ENCODE assay signal across 38 mouse cellular contexts in the genomic region with DNA sequence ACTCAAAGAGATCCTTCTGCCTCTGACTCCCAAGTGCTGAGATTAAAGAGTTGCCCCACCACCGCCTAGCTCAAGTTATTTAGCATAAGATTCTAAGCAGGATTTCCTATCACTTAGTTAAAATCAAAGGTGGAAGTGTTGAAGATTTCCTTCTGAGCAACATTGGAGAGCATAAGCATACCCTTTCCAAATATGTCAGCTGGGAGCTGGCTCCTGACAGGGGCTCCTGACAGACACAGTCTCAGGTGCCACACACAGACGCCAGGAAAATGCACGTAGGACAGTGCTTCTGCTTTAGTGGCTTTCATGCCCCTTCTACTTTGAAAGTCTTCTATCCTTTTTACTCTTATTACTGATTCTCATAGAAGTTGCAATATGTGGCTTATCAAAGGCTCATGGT. TPM values are rescaled to one million over a fixed set of nuclear protein-coding genes. Genes with fewer than 3 reads are reported as not detected.
"Had no signal": no experiment of that assay in that cellular context is flagged by ENCODE, and none has a peak within 500 bp of the region (broad histone marks: within the 10 kb centered on the region; RNA-seq: fewer than 3 reads in every experiment).

No protein-coding gene starts in this region.

- H3K27ac ChIP-seq: limb, embryonic 10.5 days; limb, embryonic 12.5 days; limb, embryonic 13.5 days; limb, embryonic 15.5 days; liver, embryonic 12.5 days; liver, embryonic 13.5 days; liver, embryonic 14.5 days; liver, embryonic 15.5 days; lung, embryonic 15.5 days; macrophage; midbrain, embryonic 10.5 days; midbrain, embryonic 12.5 days; midbrain, embryonic 13.5 days; midbrain, embryonic 15.5 days; neural tube, embryonic 12.5 days had no signal

- DNase-seq: left cerebral cortex, postnatal 4 days; liver; liver, embryonic 13.5 days; liver, postnatal 0 days; lung, adult 18-20 months; lung, adult 2 months; lung, embryonic 14.5 days; lung, postnatal 10 days; lung, postnatal 14 days; lung, postnatal 36 days; lung, postnatal 4 days; midbrain, embryonic 14.5 days had no signal

- H3K4me3 ChIP-seq: limb, embryonic 10.5 days; limb, embryonic 12.5 days; limb, embryonic 13.5 days; limb, embryonic 15.5 days; liver, embryonic 12.5 days; liver, embryonic 13.5 days; liver, embryonic 15.5 days; lung, embryonic 15.5 days; megakaryocyte, embryonic 14.5 days; midbrain, embryonic 10.5 days; midbrain, embryonic 12.5 days; midbrain, embryonic 13.5 days; midbrain, embryonic 15.5 days; myocyte; neural tube, embryonic 12.5 days had no signal

RNA-seq across cellular contexts. Expression of a gene that starts 45.5 kb away (rescaled TPM):
- total RNA-seq: left cerebral cortex, postnatal 10 days; left cerebral cortex, postnatal 14 days; left cerebral cortex, postnatal 25 days; left cerebral cortex, postnatal 36 days; left cerebral cortex, postnatal 4 days; liver, adult 2 months; megakaryocyte progenitor cell, adult 5-6 weeks; megakaryocyte, adult 5-6 weeks; megakaryocyte-erythroid progenitor cell, adult 5-6 weeks; midbrain, postnatal 0 days; monocyte, adult 5-6 weeks had no signal
